Mouse (Mus musculus) erythroblast, embryonic 14.5 days (primary cell): ENCODE data around the gene Tfap4.

Experiments used
- GATA1 ChIP-seq: IDR thresholded peaks from 2 replicates; pipeline ENCODE4 v1.6.1; 2012; ENCODE audit warnings: low read length, inconsistent platforms, mixed read lengths
- TAL1 ChIP-seq: IDR thresholded peaks from 3 replicates; pipeline ENCODE4 v1.6.1; 2012; ENCODE audit warnings: low read length, inconsistent platforms, mixed read lengths

DNA sequence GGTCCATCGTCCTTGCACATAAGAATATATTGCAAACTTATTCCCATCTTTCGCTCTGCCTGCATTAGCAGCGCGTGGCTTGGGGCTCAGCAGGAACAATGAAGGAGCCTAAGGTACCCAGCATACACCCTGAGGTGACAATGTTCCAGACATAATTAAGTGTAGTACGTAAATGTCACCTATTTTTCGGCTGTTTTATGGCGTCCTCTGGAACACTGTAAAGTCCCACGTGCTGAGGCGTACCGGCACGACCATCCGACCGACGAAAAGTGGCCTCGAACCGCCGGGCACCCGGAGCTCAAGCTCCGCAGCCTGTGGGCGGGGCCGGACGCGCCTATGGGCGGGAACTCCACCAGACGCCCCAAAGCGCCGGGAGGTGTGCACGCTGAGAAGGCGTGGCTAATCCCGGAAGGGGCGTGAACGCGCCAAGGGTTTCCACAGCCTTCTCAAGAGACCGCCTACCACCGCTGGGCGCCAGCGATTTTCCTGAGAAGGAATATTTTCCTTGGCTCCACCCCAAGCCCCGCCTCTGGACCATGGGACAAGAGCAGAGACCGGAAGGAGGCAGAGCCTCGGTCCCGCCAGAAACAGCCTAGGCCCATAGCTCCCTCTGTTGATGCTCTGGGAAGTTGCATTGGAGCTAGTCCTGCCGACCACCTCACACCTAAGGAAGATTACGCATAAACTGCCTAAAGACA is 18.0 kb downstream of the Tfap4 start, which contains the start of gene Srl:
- TF ChIP-seq GATA1 (no peak), TAL1 (no peak)
